Mouse (Mus musculus) adipose tissue, adult 10 weeks (tissue): ENCODE results near the gene Eml5. TPM values are rescaled to one million over a fixed set of nuclear protein-coding genes. Genes with fewer than 3 reads are reported as not detected.

Source experiments
- polyA plus RNA-seq: library from polyadenylated mRNA; stranded (reverse); fragments of 350-450 nt; fragmentation: Illumina TruSeq; extraction: RNeasy Lipid Tissue Mini Kit (QIAGEN cat#74804); gene quantifications from one replicate; pipeline ENCODE4 v1.2.3, GENCODE M21; 2014; ENCODE audit warnings: low read depth, low replicate concordance

Gene Eml5
- polyA plus RNA-seq = 17.6 TPM

GRCm38 (mm10) chr12:98900881-98901801 lies at the start of gene Eml5:
TSS of gene Eml5 (minus strand) at chr12:98901484.

GRCm38 (mm10) chr12:98920194-98920991 lies 19.1 kb upstream of the Eml5 start, which contains the start of gene Ttc8:
TSS of gene Ttc8 (plus strand) at chr12:98920574.

GRCm38 (mm10) chr12:98746746-98747379 lies 154.4 kb downstream of the Eml5 start, which contains the start of gene Zc3h14:
TSS of gene Zc3h14 (plus strand) at chr12:98746964.

GRCm38 (mm10) chr12:98736951-98737800 lies 164.1 kb downstream of the Eml5 start, which contains the start of gene Ptpn21:
TSS of gene Ptpn21 (minus strand) at chr12:98737405.

Other genes starting within 250 kb of the Eml5 start
- gene Ptpn21, start 164.1 kb downstream of the Eml5 start, polyA plus RNA-seq = 11.1 TPM
- 65.9 TPM for gene Zc3h14, start 154.5 kb downstream of the Eml5 start, polyA plus RNA-seq
- gene Ttc8, start 19.1 kb upstream of the Eml5 start, polyA plus RNA-seq = 17.4 TPM